Mouse (Mus musculus): ENCODE measurements around the gene Gpha2.

DNA sequence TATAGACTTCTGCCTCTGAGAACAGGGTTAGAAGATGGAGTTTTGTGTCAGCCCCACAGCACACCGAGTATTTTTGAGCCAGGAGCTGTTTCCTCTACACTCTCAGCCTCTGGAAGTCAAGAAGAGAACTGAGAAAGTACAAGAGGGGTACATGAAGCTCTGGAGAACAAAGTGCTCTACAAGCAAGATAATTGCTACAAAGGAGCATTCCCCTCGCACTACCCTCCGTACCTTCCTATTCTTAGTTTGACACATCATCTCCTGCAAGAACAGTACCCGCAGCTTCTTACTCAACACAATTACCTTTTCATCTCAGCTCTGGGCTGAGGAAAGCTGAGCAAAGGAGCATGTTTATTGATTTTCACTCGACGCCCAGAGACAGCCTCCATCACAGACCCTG is 7.6 kb upstream of the Gpha2 start:
- TF ChIP-seq POLR2A (IDR thresholded peaks at IDR 0.05; ENCODE audit: borderline replicate concordance, insufficient read depth, low read length) (no peak), CTCF (IDR thresholded peaks at IDR 0.05; ENCODE audit: borderline replicate concordance, insufficient read depth, low read depth, low read length) (no peak)

Data from cerebellum, adult 2 months (tissue).